Mouse (Mus musculus): ENCODE data around the gene Gm49322. TPM values are rescaled to one million over a fixed set of nuclear protein-coding genes. Genes with fewer than 3 reads are reported as not detected.

Gm49322 gene
- total RNA-seq, 2 experiments from 2014 or later = 0.55 to 0.71 TPM

DNA sequence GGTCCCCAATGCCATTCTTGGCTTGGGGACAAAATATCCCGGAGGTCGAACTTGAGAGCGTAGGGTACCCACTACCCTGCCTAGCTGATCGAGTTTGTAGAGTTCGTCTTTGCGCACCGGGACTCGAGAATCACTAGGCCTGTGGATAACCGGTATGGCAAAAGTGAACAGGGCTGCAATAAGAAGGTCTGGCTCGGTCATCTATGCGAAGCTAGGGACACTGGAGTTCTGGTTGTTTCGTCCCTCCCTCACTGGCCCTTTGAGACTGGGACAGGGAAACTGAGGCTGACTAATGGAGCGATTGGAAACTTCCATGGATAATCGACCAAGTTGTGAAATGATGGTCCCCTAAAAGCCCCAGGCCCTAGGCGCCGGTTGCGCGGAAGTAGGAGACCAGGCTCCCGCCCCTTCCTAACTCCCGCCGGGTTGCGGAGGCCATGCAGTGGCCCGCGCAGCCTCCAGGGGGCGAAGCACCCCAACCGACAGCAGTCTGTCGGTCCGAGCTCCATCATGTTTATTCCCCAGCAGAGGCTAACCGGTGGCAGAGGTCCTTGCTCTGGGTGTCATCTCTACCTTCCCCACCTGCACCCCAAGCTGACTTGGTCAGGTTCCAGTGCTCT, 27.6 kb upstream of the Gm49322 start:
- intact Hi-C loops (cut with DNase I) = loop anchor here (2.0 kb wide), 2 partner anchors 25 to 33 kb away; partner anchors contain the start of genes Adat3 and Scamp4
- DNase-seq = peak; percentile 89 to 90

DNA sequence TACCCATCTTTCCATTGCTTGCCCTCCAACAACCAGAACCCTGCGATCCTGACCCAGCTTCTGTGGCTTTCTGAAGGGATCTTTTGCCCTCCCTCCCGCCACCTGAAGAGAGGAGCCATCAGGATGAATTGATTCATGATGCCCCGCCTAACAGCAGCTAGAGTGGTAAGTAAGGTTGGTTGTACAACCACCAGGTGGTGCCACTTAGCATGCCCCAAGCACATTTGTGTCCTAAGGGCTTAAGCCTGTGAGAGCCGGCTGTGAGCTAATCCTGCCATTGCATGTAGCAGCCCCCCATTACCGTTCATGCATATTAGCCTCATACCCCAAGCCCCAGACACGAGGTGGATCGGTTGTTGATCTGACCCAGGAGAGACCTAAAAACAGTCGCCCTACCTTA, 26.9 kb upstream of the Gm49322 start:
- intact Hi-C loops (cut with DNase I) = loop anchor here (2.0 kb wide), 2 partner anchors 24 to 32 kb away; partner anchors contain the start of genes Adat3 and Scamp4
- peak; percentile 53 to 69 for DNase-seq

DNA sequence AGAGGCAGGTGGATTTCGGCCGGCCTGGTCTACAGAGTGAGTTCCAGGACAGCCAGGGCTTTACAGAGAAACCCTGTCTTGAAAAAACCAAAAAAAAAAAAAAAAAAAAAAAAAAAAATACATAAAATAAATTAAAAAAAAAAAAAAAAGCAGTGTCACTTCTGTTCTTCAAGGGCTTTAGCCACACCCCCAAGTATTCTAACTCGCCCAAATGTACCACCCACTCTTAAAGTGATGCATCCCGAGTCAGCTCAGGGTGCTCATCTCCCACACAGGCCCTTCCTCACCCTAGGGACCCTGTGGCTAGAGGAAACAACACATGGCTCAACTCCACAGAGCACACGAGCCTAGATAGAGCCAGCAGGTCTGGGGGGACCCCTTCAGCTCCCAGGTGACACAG, 22.8 kb upstream of the Gm49322 start:
- no peak for DNase-seq
- intact Hi-C loops (cut with DNase I) = no loop called here

DNA sequence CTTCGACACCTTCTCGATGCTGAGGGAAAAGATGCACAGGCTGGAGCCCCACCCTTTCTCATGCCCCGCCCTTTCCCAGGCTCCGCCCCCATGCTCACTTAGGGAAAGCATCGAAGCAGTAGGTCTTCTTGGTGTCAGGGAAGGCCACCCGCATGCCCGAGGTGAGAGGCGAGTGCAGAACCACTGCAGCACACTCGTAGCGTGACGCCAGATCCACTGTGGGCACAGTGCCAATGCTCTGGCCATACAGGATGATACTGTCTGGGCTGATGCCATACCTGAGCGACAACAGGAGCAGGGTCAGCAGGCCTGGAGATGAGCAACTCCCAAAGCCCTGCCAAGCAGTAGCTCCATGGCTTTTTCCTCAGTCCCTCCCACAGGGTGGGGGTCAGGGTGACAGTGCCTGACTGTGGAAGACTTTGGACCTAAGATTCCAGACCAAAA, 21.8 kb upstream of the Gm49322 start:
- intact Hi-C loops (cut with DNase I) = no loop called here
- peak; percentile 35 to 44 for DNase-seq

DNA sequence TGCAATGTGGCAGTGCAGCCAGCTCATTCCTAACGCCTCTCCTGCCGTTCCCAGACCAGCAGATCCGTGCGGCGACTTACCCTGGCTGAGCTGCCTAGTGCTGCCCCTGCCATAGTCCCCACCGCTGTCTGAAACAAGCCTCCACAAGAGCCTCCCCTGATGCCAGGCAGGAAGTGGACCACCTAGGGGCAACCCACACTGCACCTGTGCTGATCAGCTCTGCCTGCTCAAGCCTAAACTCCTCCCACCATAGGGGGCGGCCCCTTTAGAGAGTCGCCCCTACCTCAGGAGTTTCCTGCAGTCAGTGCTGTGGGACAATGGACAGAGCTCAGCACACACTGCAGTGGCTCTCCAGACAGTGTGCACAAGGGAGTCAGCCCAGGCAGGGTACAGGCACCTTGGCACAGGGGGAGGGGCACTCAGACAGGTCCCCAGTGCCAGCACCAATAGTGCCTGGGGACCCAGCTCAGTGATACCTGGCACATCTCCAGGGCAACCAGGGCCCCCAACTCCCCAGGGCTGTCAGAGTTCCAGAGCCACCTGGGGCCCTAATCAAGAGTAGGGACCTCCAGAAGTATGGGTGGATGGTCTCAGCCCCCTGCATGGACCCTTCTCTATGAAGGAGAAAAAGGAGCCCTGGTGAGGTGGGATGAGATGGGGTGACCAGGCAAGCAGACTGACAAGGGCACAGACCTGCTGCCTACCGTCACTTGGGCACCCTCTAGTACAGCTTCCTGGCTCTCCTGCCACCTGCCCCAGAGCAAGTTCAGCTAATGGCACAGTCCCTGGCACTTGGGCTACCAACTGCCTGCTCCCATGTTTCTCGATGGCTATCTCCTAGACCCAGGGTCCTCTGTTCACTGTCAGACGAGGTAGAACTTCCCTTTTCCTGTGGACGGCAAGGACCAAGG, 20.9 kb upstream of the Gm49322 start:
- intact Hi-C loops (cut with DNase I) = no loop called here
- no peak for DNase-seq

DNA sequence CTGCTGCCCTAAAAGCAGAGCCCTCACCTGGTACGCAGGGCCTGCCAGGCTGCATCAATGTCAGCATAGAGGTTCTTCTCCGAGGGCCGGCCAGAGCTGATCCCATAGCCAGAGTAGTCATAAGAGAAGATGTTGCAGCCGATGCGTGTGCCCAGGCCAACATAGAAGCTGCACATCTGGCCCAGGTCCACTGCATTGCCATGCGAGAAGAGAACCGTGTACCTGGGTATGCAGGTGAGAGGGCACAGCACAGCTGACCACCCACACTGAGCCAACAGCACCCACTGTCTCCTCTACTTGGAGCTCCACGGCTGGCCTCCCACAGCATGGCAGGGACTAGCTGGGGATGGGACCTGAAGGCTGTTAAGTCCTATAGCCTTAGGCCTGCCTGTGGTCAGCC, 20.2 kb upstream of the Gm49322 start:
- DNase-seq = no peak
- intact Hi-C loops (cut with DNase I) = no loop called here

DNA sequence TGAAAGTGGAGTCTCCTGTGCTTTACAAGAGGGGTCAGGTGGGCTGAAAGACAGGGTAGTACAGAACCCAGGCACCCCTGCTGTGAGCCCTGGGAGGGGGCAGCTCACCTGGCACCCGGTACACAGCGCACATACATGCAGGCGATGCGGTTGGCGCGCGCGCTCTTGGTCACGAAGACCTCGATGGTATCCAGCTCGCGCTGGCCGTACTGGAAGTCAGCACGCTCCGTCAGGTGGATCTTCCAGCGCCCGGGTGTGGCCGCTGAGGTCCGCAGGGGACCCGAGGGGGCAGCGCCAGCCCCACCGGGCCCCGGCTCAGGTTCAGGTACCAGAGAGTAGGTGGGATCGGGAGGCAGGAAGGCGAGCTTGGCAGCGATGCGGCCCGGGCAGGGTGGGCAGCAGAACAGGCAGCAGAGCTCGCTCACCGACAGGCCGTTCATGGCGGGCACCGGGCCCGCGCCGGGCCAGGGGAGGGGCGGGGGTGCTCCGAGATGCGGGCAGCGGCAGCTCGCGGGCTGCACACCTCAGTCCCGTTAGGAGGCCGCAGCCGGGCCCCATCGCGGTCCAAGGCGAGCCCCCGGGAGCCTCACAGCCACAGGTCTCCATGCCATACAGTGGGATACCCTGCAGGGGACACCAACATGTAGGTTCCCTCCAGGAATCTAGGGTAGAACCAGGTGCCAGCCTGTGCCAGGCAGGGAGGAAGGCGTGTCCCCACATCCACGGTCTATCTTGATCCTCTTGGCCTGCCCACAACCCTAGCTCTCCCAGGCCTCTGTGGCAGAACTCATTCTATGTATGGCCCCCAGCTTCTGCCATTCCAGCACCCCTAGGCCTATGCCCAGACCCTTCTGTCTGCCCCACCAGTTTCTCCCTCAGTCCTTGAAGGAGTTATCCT, 19.2 kb upstream of the Gm49322 start:
- no peak for DNase-seq
- intact Hi-C loops (cut with DNase I) = no loop called here

DNA sequence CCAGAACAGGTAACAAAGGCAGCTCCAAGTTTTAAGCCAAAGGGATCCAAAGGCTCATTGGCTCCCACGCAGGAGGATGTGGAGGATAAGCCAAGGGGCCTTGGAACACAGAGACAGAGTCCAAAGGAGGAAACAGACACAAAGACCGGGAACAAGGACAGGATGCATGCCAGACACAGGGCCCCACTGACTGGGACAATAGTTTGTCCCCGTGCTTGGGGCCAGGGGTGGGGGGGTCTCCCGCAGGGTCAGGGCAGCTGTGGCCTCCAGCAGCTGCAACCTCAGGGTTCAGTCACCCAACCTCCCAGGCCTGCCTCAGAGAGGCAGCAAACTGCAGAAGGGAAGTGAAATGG, 18.5 kb upstream of the Gm49322 start:
- intact Hi-C loops (cut with DNase I) = no loop called here
- DNase-seq = peak; percentile 54 to 61

DNA sequence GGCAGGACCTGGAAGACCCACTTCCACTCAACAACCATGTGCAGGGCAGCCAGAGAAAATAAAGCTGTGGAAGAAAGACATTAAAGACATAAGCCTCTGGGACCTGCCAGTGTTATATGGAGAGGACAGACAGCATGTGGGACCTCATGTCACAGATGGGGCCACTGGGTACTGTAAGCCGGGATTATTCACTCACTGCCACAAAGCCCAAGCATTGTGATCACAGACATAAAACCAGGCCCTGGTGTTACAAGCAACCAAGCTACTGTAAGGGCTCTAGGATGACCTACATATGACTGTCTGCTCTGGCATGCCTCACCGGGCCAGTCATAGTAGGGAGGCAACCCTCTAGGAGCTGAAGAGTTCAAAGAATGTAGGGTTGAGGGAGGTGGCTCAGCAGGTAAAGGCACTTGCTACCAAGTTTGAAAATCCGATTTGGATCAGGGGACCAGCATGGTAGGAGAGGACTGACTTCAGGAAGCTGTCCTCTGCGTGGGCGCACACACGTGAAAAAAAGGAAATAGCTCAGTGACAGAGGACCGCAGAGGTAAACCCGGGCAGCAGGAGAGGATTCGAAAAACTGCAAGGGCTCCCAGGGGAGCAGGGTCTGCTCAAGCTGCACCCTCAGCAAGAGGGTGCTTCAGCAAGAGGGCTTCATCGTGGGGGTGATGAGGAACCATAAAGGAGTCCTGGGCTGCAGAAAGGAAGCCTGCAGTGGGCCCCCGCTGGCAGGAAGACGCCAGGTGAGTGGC, 16.5 kb upstream of the Gm49322 start:
- intact Hi-C loops (cut with DNase I) = no loop called here
- no peak for DNase-seq

DNA sequence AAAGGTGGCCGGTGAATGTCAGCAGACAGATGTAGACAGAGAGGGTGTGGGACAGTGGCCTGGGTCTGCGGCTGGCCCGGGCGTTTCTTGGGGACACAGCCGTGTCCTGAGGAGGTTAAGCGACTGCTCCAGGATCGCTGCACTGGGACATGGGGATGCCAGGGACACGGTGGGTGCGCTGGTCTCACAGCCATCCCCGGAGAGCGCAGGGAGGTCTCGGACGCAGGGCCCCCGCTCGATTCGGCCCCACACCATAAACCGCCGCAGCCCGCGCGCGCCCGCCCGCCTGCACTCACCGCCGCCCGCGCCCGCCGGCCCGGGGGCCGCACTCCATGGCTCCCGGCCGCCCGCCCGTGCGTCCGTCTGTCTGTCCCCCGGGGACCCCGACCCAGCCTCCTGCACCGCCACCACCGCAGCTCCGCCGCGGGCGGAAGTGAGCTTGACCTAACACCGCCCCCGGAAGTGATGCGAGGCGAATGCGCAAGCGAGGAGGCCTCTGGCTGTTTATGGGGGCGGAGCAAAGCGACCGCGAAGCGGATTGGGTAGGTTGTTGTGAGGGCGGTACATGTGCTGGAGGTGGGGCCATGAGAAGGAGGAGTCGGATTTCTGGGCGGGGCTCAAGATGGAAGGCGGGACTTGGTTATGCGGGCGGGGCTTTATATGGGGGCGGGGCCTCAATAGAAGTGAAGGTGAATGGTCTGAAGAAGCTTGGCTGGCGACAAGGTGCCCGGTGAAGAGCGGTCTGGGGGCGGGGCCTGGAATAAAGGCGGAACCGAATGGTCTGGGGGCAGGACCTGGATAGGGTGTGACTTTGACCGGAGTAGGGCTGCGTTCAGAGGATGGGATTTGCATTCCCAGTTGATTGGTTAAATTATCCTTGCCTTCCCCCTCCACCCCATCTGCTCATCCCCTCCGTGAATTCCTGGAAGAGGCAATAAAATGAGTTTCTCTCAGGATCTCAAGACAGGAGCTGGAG, 15.7 kb upstream of the Gm49322 start, which contains the start of gene Abhd17a:
Gene Abhd17a (minus strand): TSS at position 463 of the 976 bp plus-strand sequence.
- intact Hi-C loops (cut with DNase I) = no loop called here
- peak; percentile 93 to 98 for DNase-seq

DNA sequence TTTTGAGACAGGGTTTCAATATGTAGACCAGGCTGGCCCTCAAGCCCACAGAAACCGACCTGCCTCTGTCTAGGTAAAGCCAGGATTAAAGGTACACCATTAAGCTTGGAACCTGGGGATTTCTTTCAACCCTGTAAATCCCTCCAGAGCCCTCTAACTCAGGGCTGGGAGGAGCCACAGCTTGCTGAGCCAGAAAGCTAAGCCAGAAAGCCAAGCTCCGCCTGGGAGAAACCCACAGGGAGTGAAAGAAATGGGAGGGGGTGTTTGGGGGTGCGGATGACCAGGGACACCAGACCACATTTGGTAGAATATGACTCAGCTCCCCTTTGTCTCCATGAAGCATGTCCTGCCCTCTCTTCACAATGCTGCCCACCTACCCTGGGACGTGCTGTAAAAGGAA, 9.5 kb upstream of the Gm49322 start:
- DNase-seq = no peak
- intact Hi-C loops (cut with DNase I) = no loop called here

DNA sequence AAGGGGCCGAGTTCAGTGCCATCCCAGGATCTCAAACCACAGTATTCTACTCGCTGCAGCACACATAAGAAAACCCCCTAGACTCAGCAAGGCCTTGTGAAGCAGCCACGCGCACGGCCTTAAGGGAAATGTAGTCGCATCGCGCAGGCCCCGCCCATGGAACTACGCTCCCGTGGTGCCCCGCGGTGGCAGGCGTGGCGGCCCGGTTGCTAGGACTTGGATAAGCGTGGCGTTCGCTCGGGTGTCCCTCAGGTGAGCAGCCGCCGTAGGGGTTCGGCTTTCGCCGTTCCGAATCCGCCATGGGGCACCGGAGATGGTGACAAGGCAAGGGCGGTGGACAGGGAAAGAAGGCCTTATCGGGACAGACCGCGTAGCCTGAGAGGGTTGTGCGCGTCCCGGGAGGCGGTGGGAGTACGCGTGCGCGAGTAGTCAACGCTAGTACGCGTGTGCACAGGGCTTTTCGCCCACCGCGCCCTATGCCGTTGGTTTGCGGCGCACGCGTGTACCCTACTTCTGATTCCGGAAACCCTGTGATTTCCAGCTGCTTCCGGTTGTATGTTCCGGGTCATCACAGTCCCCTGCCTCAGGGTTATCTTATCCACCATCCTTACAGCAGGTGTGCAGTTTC, 3.0 kb upstream of the Gm49322 start, which contains the start of the genes Scamp4 and Adat3:
Gene Scamp4 (plus strand): TSS at position 175 of the 628 bp plus-strand sequence.
Gene Adat3 (plus strand): TSS at position 183 of the 628 bp plus-strand sequence.
- intact Hi-C loops (cut with DNase I) = loop anchor here (2.0 kb wide), 1 partner anchor 24 kb away; no protein-coding TSS in a partner anchor
- peak; percentile 92 to 93 for DNase-seq

DNA sequence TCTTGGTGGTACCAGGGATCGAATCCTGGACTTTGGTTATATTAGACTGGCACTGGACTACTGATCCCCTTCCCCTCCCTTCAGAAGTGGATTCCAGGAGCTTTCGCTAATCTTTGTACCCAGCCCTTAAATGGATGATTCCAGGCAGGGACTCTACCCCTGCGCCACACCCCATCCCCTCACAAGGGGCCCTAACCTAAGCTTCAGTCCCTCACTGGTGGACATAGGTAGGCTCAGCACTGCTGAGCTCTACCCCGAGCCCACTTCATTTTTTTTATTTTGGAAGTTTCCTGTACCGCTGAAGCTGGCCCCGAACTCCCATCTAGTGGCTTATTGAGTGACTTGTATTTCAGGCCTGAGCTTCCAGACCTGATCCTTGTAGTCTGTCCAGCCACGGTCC, 2.5 kb upstream of the Gm49322 start:
- no peak for DNase-seq
- intact Hi-C loops (cut with DNase I) = loop anchor here (2.0 kb wide), 1 partner anchor 25 kb away; no protein-coding TSS in a partner anchor

DNA sequence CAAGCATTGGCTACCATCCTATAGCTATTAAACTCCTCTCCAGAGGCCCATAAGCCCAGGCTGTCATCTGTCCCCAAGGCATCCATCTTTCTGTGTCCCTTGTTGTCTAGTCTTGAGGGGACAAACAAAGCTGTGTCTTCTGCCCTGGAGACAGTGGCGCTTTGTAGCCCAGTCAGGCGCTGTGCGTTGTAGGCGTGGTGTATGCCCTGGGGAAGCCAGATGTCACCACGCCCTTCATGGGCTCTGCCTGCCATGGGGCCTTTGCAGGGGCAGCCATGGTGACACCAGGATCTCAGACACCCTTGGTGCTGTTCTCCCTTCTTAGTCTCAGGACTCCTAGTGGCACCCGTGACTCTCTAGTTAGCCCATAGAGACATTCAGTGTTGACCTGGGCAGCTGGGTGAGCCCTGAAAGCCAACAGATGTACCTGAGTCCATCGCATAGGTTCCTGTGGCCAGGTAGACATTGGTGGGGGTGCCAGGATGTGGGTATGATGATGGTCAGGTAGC, 1.8 kb upstream of the Gm49322 start:
- intact Hi-C loops (cut with DNase I) = no loop called here
- DNase-seq = no peak

DNA sequence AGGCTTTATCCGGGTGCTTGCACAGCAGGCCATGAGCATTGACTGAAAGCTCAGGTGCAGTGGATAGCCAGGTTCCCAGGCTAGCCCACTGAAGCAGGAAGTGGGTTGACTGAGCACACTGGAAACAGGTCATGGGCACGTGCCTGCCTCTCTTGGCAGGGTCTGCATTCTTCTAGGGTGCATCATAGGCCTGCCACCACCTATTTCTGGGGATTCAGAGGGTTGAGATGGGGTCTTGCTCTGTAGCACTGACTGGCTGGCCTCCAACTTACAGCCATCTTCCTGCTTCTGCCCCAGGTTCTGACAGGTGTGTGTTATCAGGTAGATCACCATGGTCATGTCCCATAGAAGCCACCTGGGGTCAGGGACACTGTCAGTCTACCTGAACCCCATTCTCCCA, 833 bp upstream of the Gm49322 start:
- DNase-seq = no peak
- intact Hi-C loops (cut with DNase I) = no loop called here

DNA sequence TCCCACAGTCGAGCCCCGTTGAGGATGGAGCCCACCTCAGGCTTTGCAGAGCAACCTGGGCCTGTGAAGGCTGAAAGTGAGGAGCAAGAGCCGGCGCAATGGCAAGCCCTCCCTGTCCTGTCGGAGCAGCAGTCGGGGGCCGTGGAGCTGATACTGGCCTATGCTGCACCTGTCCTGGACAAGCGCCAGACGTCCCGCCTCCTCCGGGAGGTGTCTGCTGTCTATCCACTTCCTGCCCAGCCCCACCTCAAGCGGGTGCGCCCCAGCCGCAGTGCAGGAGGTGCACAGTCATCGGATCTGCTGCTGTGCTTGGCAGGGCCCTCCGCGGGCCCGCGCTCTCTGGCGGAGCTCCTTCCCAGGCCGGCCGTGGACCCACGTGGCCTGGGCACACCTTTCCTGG, 485 bp downstream of the Gm49322 start:
- no peak for DNase-seq
- intact Hi-C loops (cut with DNase I) = no loop called here

DNA sequence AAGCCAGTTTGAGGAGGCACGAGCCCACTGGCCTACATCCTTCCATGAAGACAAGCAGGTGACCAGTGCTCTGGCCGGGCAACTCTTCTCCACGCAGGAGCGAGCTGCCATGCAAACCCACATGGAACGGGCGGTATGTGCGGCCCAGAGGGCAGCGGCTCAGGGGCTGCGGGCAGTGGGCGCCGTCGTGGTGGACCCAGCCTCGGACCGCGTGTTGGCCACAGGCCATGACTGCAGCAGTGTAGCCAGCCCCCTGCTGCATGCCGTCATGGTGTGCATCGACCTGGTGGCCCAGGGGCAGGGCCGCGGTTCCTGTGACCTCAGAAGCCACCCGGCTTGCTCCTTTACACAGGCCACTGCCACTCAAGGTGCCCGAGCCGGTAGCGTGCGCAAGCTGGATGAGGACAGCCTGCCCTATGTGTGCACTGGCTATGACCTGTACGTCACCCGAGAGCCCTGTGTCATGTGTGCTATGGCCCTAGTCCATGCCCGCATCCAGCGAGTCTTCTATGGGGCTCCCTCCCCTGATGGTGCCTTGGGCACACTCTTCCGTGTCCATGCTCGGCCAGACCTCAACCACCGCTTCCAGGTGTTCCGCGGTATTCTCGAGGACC, 1.0 kb downstream of the Gm49322 start:
- intact Hi-C loops (cut with DNase I) = no loop called here
- DNase-seq = no peak

Measured in heart, postnatal 14 days (tissue).